Mouse (Mus musculus): ENCODE results near the gene Gm3002. TPM values are rescaled to one million over a fixed set of nuclear protein-coding genes. Genes with fewer than 3 reads are reported as not detected.
"Not testable (repeated sequence)": the region's sequence is repeated elsewhere in the genome, so short reads cannot be mapped to it uniquely, and the experiment has no call there.

Gm3002 gene
- 0.04 and 0.11 TPM in 2 replicates for polyA plus RNA-seq (2012; rRNA removed)

- not testable (repeated sequence) for DNase-seq (ENCODE audit: low read depth in 1 of 2, low spot score in 2 of 2); H3K27me3 ChIP-seq (ENCODE audit: control insufficient read depth, insufficient read depth, low read length); H3K4me3 ChIP-seq (ENCODE audit: extremely low read depth, insufficient read depth, insufficient read length); H3K4me1 ChIP-seq (ENCODE audit: control insufficient read depth, insufficient read depth, insufficient read length); H3K36me3 ChIP-seq (ENCODE audit: control insufficient read depth, insufficient read depth, low read length); H3K27ac ChIP-seq (ENCODE audit: insufficient read depth, low read length)
- no CpG with 5 or more reads among the region's 31 CpGs for WGBS
Measured at GRCm38 (mm10) chr14:3809774-3810173, at the start of gene Gm3002. Gene Gm3002, plus strand, starts transcription at chr14:3810074.

GRCm38 (mm10) chr14:3845945-3846344 lies 36.1 kb downstream of the Gm3002 start, which contains the start of gene Gm3033:
Gene Gm3033, plus strand, starts transcription at chr14:3846245.
- H3K36me3 ChIP-seq (ENCODE audit: control insufficient read depth, insufficient read depth, low read length); H3K27me3 ChIP-seq (ENCODE audit: control insufficient read depth, insufficient read depth, low read length); H3K27ac ChIP-seq (ENCODE audit: insufficient read depth, low read length); H3K4me1 ChIP-seq (ENCODE audit: control insufficient read depth, insufficient read depth, insufficient read length); H3K4me3 ChIP-seq (ENCODE audit: extremely low read depth, insufficient read depth, insufficient read length); DNase-seq (ENCODE audit: low read depth in 1 of 2, low spot score in 2 of 2): not testable (repeated sequence)
- no CpG with 5 or more reads among the region's 2 CpGs for WGBS

- no CpG with 5 or more reads among the region's 1 CpGs for whole genome bisulfite sequencing
- not testable (repeated sequence) for H3K36me3 ChIP-seq (ENCODE audit: control insufficient read depth, insufficient read depth, low read length); H3K4me3 ChIP-seq (ENCODE audit: extremely low read depth, insufficient read depth, insufficient read length); DNase-seq (ENCODE audit: low read depth in 1 of 2, low spot score in 2 of 2); H3K27me3 ChIP-seq (ENCODE audit: control insufficient read depth, insufficient read depth, low read length); H3K4me1 ChIP-seq (ENCODE audit: control insufficient read depth, insufficient read depth, insufficient read length); H3K27ac ChIP-seq (ENCODE audit: insufficient read depth, low read length)
Measured at GRCm38 (mm10) chr14:3883872-3884271, 74.0 kb downstream of the Gm3002 start, which contains the start of gene Gm2916. Gene Gm2916, plus strand, starts transcription at chr14:3884172.

GRCm38 (mm10) chr14:3931456-3931855 lies 121.6 kb downstream of the Gm3002 start, which contains the start of gene Gm3029:
Gene Gm3029, plus strand, starts transcription at chr14:3931756.
- H3K4me1 ChIP-seq (ENCODE audit: control insufficient read depth, insufficient read depth, insufficient read length): not testable (repeated sequence)
- 42% methylated on average over 1 of the region's 2 CpGs for WGBS

GRCm38 (mm10) chr14:3963247-3963646 lies 153.4 kb downstream of the Gm3002 start, which contains the start of gene Gm3095:
Gene Gm3095, plus strand, starts transcription at chr14:3963547.
- H3K4me1 ChIP-seq (ENCODE audit: control insufficient read depth, insufficient read depth, insufficient read length); DNase-seq (ENCODE audit: low read depth in 1 of 2, low spot score in 2 of 2); H3K4me3 ChIP-seq (ENCODE audit: extremely low read depth, insufficient read depth, insufficient read length); H3K36me3 ChIP-seq (ENCODE audit: control insufficient read depth, insufficient read depth, low read length); H3K27me3 ChIP-seq (ENCODE audit: control insufficient read depth, insufficient read depth, low read length); H3K27ac ChIP-seq (ENCODE audit: insufficient read depth, low read length): not testable (repeated sequence)
- no CpG with 5 or more reads among the region's 2 CpGs for WGBS

More at GRCm38 (mm10) chr14:3931456-3931855, 121.6 kb downstream of the Gm3002 start, which contains the start of gene Gm3029:
- H3K27me3 ChIP-seq (ENCODE audit: control insufficient read depth, insufficient read depth, low read length); H3K27ac ChIP-seq (ENCODE audit: insufficient read depth, low read length); H3K36me3 ChIP-seq (ENCODE audit: control insufficient read depth, insufficient read depth, low read length); H3K4me3 ChIP-seq (ENCODE audit: extremely low read depth, insufficient read depth, insufficient read length); DNase-seq (ENCODE audit: low read depth in 1 of 2, low spot score in 2 of 2): not testable (repeated sequence)

GRCm38 (mm10) chr14:3998094-3998493 lies 188.2 kb downstream of the Gm3002 start, which contains the start of gene Gm3099:
Gene Gm3099, plus strand, starts transcription at chr14:3998394.
- H3K27me3 ChIP-seq (ENCODE audit: control insufficient read depth, insufficient read depth, low read length); H3K27ac ChIP-seq (ENCODE audit: insufficient read depth, low read length); DNase-seq (ENCODE audit: low read depth in 1 of 2, low spot score in 2 of 2); H3K36me3 ChIP-seq (ENCODE audit: control insufficient read depth, insufficient read depth, low read length); H3K4me1 ChIP-seq (ENCODE audit: control insufficient read depth, insufficient read depth, insufficient read length); H3K4me3 ChIP-seq (ENCODE audit: extremely low read depth, insufficient read depth, insufficient read length): not testable (repeated sequence)
- 57% methylated on average over 2 of the region's 3 CpGs for WGBS

Other genes with a start within 250 kb of the Gm3002 start
- not detected in 2 replicates for gene Gm3012, start 175.6 kb upstream of the Gm3002 start, polyA plus RNA-seq (2012; rRNA removed)
- gene Gm3020, start 158.0 kb upstream of the Gm3002 start, polyA plus RNA-seq (2012; rRNA removed): not detected in 2 replicates
- not detected in 2 replicates for gene Gm3043, start 121.3 kb upstream of the Gm3002 start, polyA plus RNA-seq (2012; rRNA removed)
- gene Gm3033, start 36.2 kb downstream of the Gm3002 start, polyA plus RNA-seq (2012; rRNA removed): not detected in 2 replicates
- gene Gm2916, start 74.1 kb downstream of the Gm3002 start, polyA plus RNA-seq (2012; rRNA removed): not detected in 2 replicates
- not detected in 2 replicates for gene Gm3029, start 121.7 kb downstream of the Gm3002 start, polyA plus RNA-seq (2012; rRNA removed)
- gene Gm3095, start 153.5 kb downstream of the Gm3002 start, polyA plus RNA-seq (2012; rRNA removed): not detected in 2 replicates
- not detected in 2 replicates for gene Gm3099, start 188.3 kb downstream of the Gm3002 start, polyA plus RNA-seq (2012; rRNA removed)
- gene Gm5796, start 213.9 kb downstream of the Gm3002 start, polyA plus RNA-seq (2012; rRNA removed): 0.05 TPM in 1 of 2 replicates, not detected in the other